In genomic region chr5:116518047-116518446, GRCm38 (mm10) we compare ENCODE assay signal across 13 mouse cellular contexts.
A peak's percentile ranks its signal among the peaks of the same experiment; 100 is the strongest.
DNase-seq lines count a peak whose midpoint lies in the region; ATAC-seq and TF ChIP-seq lines count a peak whose summit lies in the region.
"Had no signal": no experiment of that assay in that cellular context is flagged by ENCODE, and none has a peak within 500 bp of the region (broad histone marks: within the 10 kb centered on the region; RNA-seq: fewer than 3 reads in every experiment).

No protein-coding gene starts in this region.

- no peak overlapping the region for H3K27ac ChIP-seq in intestine, embryonic 14.5 days (ENCODE audit: low read depth)
- no peak overlapping the region for H3K27ac ChIP-seq in intestine, embryonic 16.5 days (ENCODE audit: low read length)
- H3K27ac ChIP-seq: limb, embryonic 13.5 days had no signal

- DNase-seq in intestine, embryonic 14.5 days (ENCODE audit: low spot score) = peak; percentile 77
- peak; percentile 6 for DNase-seq in ovary, postnatal 36 days (ENCODE audit: low spot score)
- no peak for DNase-seq in ovary, postnatal 10 days (ENCODE audit: low spot score)
- DNase-seq in embryo, embryonic 10.5 days (ENCODE audit: low spot score) = peak; percentile 54
- DNase-seq in cerebellum, postnatal 14 days = no peak
- DNase-seq: cerebellum, adult 8-10 months; layer of hippocampus, adult 9-11 months; lung, postnatal 36 days had no signal

- no peaks in the 10 kb centered on the region for H3K4me1 ChIP-seq in intestine, embryonic 14.5 days (replicated peaks; ENCODE audit: control insufficient read depth, insufficient read depth, low read length)
- no peaks in the 10 kb centered on the region for H3K4me1 ChIP-seq in intestine, embryonic 16.5 days (ENCODE audit: control insufficient read depth, insufficient read depth, low read length)
- H3K4me1 ChIP-seq: limb, embryonic 13.5 days had no signal

- H3K9ac ChIP-seq in intestine, embryonic 14.5 days (ENCODE audit: low read length) = no peak overlapping the region
- no peak overlapping the region for H3K9ac ChIP-seq in intestine, embryonic 16.5 days (ENCODE audit: low read depth, low read length)
- H3K9ac ChIP-seq: limb, embryonic 13.5 days had no signal

- no peak overlapping the region for H3K4me2 ChIP-seq in intestine, embryonic 14.5 days (ENCODE audit: low read length)
- no peak overlapping the region for H3K4me2 ChIP-seq in intestine, embryonic 16.5 days (ENCODE audit: low read depth, low read length)
- H3K4me2 ChIP-seq in myocyte (ENCODE audit: low read depth) = no peak overlapping the region
- H3K4me2 ChIP-seq: heart, embryonic 11.5 days; limb, embryonic 13.5 days had no signal

- no peak overlapping the region for H3ac ChIP-seq in myocyte (ENCODE audit: control insufficient read depth, insufficient read length)

- H3K9me3 ChIP-seq in intestine, embryonic 14.5 days (ENCODE audit: control insufficient read depth, low read length) = no peaks in the 10 kb centered on the region
- H3K9me3 ChIP-seq in intestine, embryonic 16.5 days (ENCODE audit: control insufficient read depth, low read length) = no peaks in the 10 kb centered on the region
- H3K9me3 ChIP-seq: limb, embryonic 13.5 days had no signal

- H3K4me3 ChIP-seq in intestine, embryonic 14.5 days (ENCODE audit: low read depth, low read length) = no peak overlapping the region
- H3K4me3 ChIP-seq in intestine, embryonic 16.5 days (ENCODE audit: low read length) = no peak overlapping the region
- H3K4me3 ChIP-seq in myocyte = no peak overlapping the region
- H3K4me3 ChIP-seq: limb, embryonic 13.5 days had no signal

- no peak for TF ChIP-seq POLR2A in myocyte (IDR thresholded peaks at IDR 0.05; ENCODE audit: insufficient read length, low read depth)

- H3K79me2 ChIP-seq in myocyte (ENCODE audit: control insufficient read depth, insufficient read depth) = no peaks in the 10 kb centered on the region

- 17% methylated on average over 4 of the region's 4 CpGs for WGBS in intestine, embryonic 14.5 days
- WGBS in intestine, embryonic 16.5 days = 27% methylated on average over 4 of the region's 4 CpGs

- no peaks in the 10 kb centered on the region for H3K27me3 ChIP-seq in intestine, embryonic 14.5 days (replicated peaks; ENCODE audit: control insufficient read depth, insufficient read depth, low read length)
- no peaks in the 10 kb centered on the region for H3K27me3 ChIP-seq in intestine, embryonic 16.5 days (replicated peaks; ENCODE audit: control insufficient read depth, insufficient read depth, low read length)
- H3K27me3 ChIP-seq in myocyte (ENCODE audit: control insufficient read depth, insufficient read depth, insufficient read length) = no peaks in the 10 kb centered on the region
- H3K27me3 ChIP-seq: limb, embryonic 13.5 days had no signal

- no peak for ATAC-seq in intestine, embryonic 14.5 days (replicated peaks; ENCODE audit: low FRiP score, low TSS enrichment, low read depth)
- no peak for ATAC-seq in intestine, embryonic 16.5 days
- ATAC-seq: inflammation-experienced regulatory T-cells, adult 6 months had no signal

- H3K36me3 ChIP-seq in intestine, embryonic 14.5 days (ENCODE audit: control insufficient read depth, insufficient read depth, low read length) = no peaks in the 10 kb centered on the region
- no peaks in the 10 kb centered on the region for H3K36me3 ChIP-seq in intestine, embryonic 16.5 days (ENCODE audit: control insufficient read depth, insufficient read depth, low read length)
- no peaks in the 10 kb centered on the region for H3K36me3 ChIP-seq in myocyte (ENCODE audit: control insufficient read depth, insufficient read depth)
- H3K36me3 ChIP-seq: limb, embryonic 13.5 days had no signal

TF ChIP-seq in myocyte, 11 proteins besides CTCF, POLR2A, EP300 and RAD21:
- TF ChIP-seq REST (IDR thresholded peaks at IDR 0.05; ENCODE audit: insufficient read depth, insufficient read length) (peak; percentile 76), TCF3 (IDR thresholded peaks at IDR 0.05; ENCODE audit: insufficient read length, low read depth) (no peak)

Comparison
In these comparisons a context has a peak if more than half of its experiments do, and no peak if none do; other contexts are left out.
1. DNase-seq: peak in intestine, embryonic 14.5 days (single experiment), ovary, postnatal 36 days (single experiment) and embryo, embryonic 10.5 days (single experiment); none in ovary, postnatal 10 days (single experiment) and cerebellum, postnatal 14 days (0 of 2).